Mouse (Mus musculus): ENCODE measurements at regions not wholly inside any gene's neighbourhood (a gene's known extent, or its start where the extent isn't known, plus 50 kb on each side); places are given as distances from the start of the nearest gene placed in this dataset.

DNA sequence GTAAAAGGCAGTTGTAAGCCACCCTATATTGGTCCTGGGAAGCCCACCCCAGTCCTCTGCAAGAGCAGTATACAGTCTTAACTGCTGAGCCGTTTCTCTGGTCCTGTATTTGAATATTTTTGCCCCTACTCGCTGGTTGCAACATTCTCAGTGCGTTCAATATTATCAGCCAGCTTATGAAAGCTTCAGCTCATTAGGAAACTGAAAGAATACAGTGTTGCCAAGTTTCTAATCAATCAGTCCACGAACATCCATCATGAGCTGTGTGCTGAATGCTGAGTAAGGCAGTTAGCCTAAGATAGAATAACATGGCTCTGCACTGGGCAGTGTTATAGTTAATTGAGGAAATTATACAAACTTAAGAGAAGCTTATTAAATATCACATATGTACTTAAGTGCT, 148.7 kb downstream of the Tmem26 start:
- Histone ChIP-seq H3K36me3 (ENCODE audit: control insufficient read depth, insufficient read depth, low read length) (no peaks in the 10 kb centered on the region), H3K4me3 (ENCODE audit: low read length) (no peak overlapping the region), H3K27me3 (ENCODE audit: control insufficient read depth, insufficient read depth, low read depth, low read length) (no peaks in the 10 kb centered on the region), H3K9ac (ENCODE audit: low read length) (no peak overlapping the region), H3K4me2 (ENCODE audit: low read depth, low read length) (no peak overlapping the region), H3K4me1 (replicated peaks; ENCODE audit: control insufficient read depth, insufficient read depth, low read length) (no peaks in the 10 kb centered on the region), H3K9me3 (ENCODE audit: control insufficient read depth, low read length) (no peaks in the 10 kb centered on the region), H3K27ac (ENCODE audit: low read length) (no peak overlapping the region)
- 50% methylated on average over 4 of the region's 4 CpGs for WGBS
- 0 out of 2 replicates have a peak, but pooled peaks have one; percentile 26 for ATAC-seq (ENCODE audit: low read depth)

DNA sequence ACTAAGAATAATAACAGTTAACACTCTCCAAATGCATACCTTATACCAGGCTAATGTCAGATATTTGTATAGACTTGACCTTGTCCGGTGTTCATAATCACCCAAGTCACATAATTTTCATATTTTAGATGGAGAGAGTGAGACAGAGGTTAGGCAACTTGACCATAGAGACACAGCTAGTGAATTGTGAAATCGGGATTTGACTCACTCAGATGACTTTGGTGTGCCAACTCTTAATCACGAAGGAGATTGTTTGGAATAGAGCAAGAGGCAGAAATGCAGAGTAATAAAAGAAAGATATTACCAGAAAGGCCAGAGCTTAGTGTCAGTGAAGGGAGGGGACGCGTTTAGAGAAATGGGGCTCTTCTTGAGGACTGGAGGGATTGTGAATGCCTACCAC, 152.2 kb downstream of the Tmem26 start:
- 74% methylated on average over 5 of the region's 5 CpGs for WGBS
- no peak overlapping the region for H3K4me2 ChIP-seq (ENCODE audit: low read depth, low read length)
- H3K9me3 ChIP-seq (ENCODE audit: control insufficient read depth, low read length), result no peaks in the 10 kb centered on the region
- no peak for ATAC-seq (ENCODE audit: low read depth)
- H3K27me3 ChIP-seq (ENCODE audit: control insufficient read depth, insufficient read depth, low read depth, low read length), result no peaks in the 10 kb centered on the region
- H3K36me3 ChIP-seq (ENCODE audit: control insufficient read depth, insufficient read depth, low read length), result no peaks in the 10 kb centered on the region
- no peaks in the 10 kb centered on the region for H3K4me1 ChIP-seq (replicated peaks; ENCODE audit: control insufficient read depth, insufficient read depth, low read length)
- H3K27ac ChIP-seq (ENCODE audit: low read length), result no peak overlapping the region
- no peak overlapping the region for H3K9ac ChIP-seq (ENCODE audit: low read length)
- no peak overlapping the region for H3K4me3 ChIP-seq (ENCODE audit: low read length)

DNA sequence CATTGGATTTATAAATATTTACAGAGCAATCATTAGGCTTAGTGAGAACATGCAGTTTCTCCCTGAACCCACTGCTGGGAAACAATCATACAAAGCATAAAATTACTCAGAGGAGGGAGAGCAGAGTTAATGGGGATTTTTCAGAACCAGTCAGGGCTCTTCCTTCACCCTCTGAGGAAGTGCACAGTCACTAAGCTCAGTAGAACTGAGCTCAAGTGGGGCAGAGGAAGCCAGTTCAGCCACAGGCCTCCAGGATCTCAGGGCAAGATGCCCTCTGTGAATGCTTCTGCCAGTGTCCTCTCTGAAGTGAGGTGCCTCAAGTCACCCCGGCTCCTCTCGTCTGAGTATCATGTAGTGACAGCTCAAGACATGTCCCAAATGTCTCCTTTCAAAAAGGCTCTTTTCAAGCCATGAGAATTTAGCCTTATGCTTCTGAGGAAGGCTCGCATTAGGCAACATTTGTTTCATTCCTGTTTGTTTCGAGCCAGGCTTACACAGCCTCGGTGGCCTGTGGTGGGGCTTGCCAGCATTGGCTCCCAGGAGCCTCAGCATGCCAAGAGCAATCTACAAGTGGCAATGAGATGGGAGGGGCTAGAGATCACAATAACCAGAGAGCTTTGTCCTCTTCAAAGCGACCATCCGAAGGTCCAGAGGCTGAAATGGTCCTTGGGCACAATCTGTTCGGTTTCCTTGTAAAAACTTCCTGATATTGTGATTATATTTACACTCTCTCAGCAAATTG, 169.8 kb downstream of the Tmem26 start:
- Histone ChIP-seq H3K4me1 (replicated peaks; ENCODE audit: control insufficient read depth, insufficient read depth, low read length) (peaks cover 15% of the 10 kb centered on the region), H3K9me3 (ENCODE audit: control insufficient read depth, low read length) (no peaks in the 10 kb centered on the region), H3K36me3 (ENCODE audit: control insufficient read depth, insufficient read depth, low read length) (no peaks in the 10 kb centered on the region), H3K27ac (ENCODE audit: low read length) (peak overlapping the region; percentile 67), H3K9ac (ENCODE audit: low read length) (peak overlapping the region; percentile 27; the same call in 1 of the 2 replicates), H3K4me3 (ENCODE audit: low read length) (no peak overlapping the region), H3K27me3 (ENCODE audit: control insufficient read depth, insufficient read depth, low read depth, low read length) (no peaks in the 10 kb centered on the region), H3K4me2 (ENCODE audit: low read depth, low read length) (no peak overlapping the region)
- WGBS, result 35% methylated on average over 8 of the region's 8 CpGs
- ATAC-seq (ENCODE audit: low read depth), result peak; percentile 62

DNA sequence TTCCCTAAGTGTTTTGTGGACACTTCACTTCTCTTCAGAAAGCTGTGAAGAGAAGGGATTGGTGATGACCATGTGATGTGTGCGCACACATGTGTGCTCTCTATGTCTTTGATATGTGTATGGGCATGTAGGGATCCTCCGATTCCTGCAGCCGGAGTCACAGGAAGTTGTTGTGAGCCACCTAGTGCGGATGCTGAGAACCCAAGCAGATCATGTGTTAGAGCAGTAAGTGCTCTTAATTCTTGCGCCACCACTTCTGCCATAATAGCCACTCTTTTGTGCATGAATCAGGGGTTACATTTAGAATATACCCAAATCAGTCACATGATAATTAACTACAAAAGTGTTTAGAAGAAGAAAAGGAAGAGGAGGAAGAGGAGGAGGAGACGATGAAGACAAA, 170.7 kb downstream of the Tmem26 start:
- H3K9ac ChIP-seq (ENCODE audit: low read length), result no peak overlapping the region
- H3K4me2 ChIP-seq (ENCODE audit: low read depth, low read length), result no peak overlapping the region
- no peaks in the 10 kb centered on the region for H3K9me3 ChIP-seq (ENCODE audit: control insufficient read depth, low read length)
- no peaks in the 10 kb centered on the region for H3K36me3 ChIP-seq (ENCODE audit: control insufficient read depth, insufficient read depth, low read length)
- 84% methylated on average over 6 of the region's 6 CpGs for WGBS
- H3K27ac ChIP-seq (ENCODE audit: low read length), result no peak overlapping the region
- no peak overlapping the region for H3K4me3 ChIP-seq (ENCODE audit: low read length)
- no peaks in the 10 kb centered on the region for H3K27me3 ChIP-seq (ENCODE audit: control insufficient read depth, insufficient read depth, low read depth, low read length)
- peaks cover 15% of the 10 kb centered on the region for H3K4me1 ChIP-seq (replicated peaks; ENCODE audit: control insufficient read depth, insufficient read depth, low read length)
- ATAC-seq (ENCODE audit: low read depth), result no peak

DNA sequence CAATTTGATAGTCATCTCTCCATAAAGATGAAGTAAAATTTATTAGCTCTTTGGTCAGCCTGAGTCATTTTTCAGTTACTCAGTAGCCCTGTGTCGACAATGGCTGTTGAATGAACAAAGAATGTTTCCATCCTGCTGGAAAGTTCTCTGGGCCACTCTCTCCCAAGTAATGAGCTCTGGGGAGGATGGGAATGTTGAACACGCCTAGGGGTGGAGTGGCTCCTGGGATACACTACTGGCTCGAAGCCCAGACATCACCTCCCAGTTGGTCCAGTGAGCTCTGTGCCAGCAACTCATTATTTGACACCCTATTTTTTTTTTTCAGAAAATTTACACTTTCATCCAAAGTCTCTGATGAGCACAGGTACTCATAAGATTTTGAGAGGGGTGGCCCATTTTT, 174.1 kb downstream of the Tmem26 start:
- ATAC-seq (ENCODE audit: low read depth), result peak; percentile 78; the same call in 1 of the 2 replicates
- Histone ChIP-seq H3K36me3 (ENCODE audit: control insufficient read depth, insufficient read depth, low read length) (no peaks in the 10 kb centered on the region), H3K27me3 (ENCODE audit: control insufficient read depth, insufficient read depth, low read depth, low read length) (no peaks in the 10 kb centered on the region), H3K4me3 (ENCODE audit: low read length) (no peak overlapping the region), H3K9me3 (ENCODE audit: control insufficient read depth, low read length) (no peaks in the 10 kb centered on the region), H3K9ac (ENCODE audit: low read length) (no peak overlapping the region), H3K4me1 (replicated peaks; ENCODE audit: control insufficient read depth, insufficient read depth, low read length) (peaks cover 15% of the 10 kb centered on the region), H3K4me2 (ENCODE audit: low read depth, low read length) (no peak overlapping the region), H3K27ac (ENCODE audit: low read length) (no peak overlapping the region)
- 30% methylated on average over 3 of the region's 3 CpGs for WGBS

DNA sequence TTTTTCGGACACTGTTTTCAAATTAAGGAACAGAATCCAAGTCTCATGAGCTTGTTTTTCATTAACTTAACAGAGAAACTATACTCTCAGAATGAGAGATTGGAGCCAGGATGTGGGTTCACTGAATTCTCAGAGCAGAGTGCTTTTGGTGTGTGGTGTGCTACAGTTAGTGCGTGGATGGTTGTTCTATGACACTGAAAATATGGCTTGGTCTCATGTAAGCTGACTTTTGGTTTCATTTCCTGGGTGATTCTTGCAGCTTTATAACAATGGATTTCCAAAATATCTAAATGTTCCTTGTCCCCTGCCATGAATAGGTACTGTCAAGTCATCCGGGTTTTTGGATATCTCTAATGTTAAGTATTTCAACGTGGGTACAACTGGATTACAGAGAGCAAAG, 177.7 kb downstream of the Tmem26 start:
- H3K36me3 ChIP-seq (ENCODE audit: control insufficient read depth, insufficient read depth, low read length), result no peaks in the 10 kb centered on the region
- WGBS, result 68% methylated on average over 4 of the region's 4 CpGs
- H3K4me2 ChIP-seq (ENCODE audit: low read depth, low read length), result no peak overlapping the region
- peaks cover 5% of the 10 kb centered on the region for H3K4me1 ChIP-seq (replicated peaks; ENCODE audit: control insufficient read depth, insufficient read depth, low read length)
- H3K9ac ChIP-seq (ENCODE audit: low read length), result no peak overlapping the region
- no peaks in the 10 kb centered on the region for H3K27me3 ChIP-seq (ENCODE audit: control insufficient read depth, insufficient read depth, low read depth, low read length)
- H3K4me3 ChIP-seq (ENCODE audit: low read length), result no peak overlapping the region
- no peaks in the 10 kb centered on the region for H3K9me3 ChIP-seq (ENCODE audit: control insufficient read depth, low read length)
- no peak overlapping the region for H3K27ac ChIP-seq (ENCODE audit: low read length)
- no peak for ATAC-seq (ENCODE audit: low read depth)

DNA sequence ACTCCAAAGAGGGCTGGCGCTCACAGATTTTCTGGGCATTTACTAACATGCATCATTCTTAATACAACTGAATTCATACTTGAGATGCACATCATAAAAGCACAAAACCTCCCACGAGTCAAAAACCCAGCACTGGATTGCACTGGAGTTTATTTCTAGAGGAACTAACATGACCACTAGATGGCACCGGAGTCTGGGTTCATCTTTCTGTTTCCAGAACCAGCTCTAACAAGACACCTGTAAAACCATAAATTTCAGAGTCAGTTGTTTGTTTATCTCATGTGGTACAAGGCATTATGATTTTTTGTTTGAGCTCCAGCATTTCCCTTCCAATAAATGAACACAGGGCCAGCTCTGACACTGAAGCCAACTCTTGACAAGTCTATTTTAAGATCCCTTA, 179.2 kb downstream of the Tmem26 start:
- Histone ChIP-seq H3K4me1 (replicated peaks; ENCODE audit: control insufficient read depth, insufficient read depth, low read length) (no peaks in the 10 kb centered on the region), H3K9me3 (ENCODE audit: control insufficient read depth, low read length) (no peaks in the 10 kb centered on the region), H3K36me3 (ENCODE audit: control insufficient read depth, insufficient read depth, low read length) (no peaks in the 10 kb centered on the region), H3K27me3 (ENCODE audit: control insufficient read depth, insufficient read depth, low read depth, low read length) (no peaks in the 10 kb centered on the region), H3K4me3 (ENCODE audit: low read length) (no peak overlapping the region), H3K4me2 (ENCODE audit: low read depth, low read length) (no peak overlapping the region), H3K27ac (ENCODE audit: low read length) (no peak overlapping the region), H3K9ac (ENCODE audit: low read length) (no peak overlapping the region)
- no peak for ATAC-seq (ENCODE audit: low read depth)
- 17% methylated on average over 3 of the region's 3 CpGs for WGBS

DNA sequence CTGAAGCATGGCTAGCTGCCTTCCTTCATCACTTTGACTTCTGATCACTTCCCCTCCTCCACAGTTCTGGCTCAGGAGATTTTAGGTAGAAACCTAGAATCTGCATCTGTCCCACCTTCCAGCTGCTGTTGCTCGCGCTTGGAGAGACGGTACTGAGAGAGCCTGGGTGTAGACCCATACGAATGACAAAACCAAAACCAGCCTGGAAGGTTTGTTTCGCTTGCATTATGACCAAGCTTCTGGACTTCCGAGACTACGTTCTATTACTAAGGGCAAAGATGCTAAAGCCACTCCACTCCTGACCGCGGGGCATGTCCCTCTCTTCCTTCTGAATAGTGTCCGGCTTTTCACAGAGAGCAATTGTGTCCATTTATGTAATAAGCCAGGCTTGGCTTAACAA, 180.9 kb downstream of the Tmem26 start:
- no peak for ATAC-seq (ENCODE audit: low read depth)
- 95% methylated on average over 10 of the region's 10 CpGs for WGBS
- H3K27me3 ChIP-seq (ENCODE audit: control insufficient read depth, insufficient read depth, low read depth, low read length), result no peaks in the 10 kb centered on the region
- no peaks in the 10 kb centered on the region for H3K9me3 ChIP-seq (ENCODE audit: control insufficient read depth, low read length)
- H3K4me2 ChIP-seq (ENCODE audit: low read depth, low read length), result no peak overlapping the region
- no peak overlapping the region for H3K9ac ChIP-seq (ENCODE audit: low read length)
- H3K27ac ChIP-seq (ENCODE audit: low read length), result no peak overlapping the region
- no peaks in the 10 kb centered on the region for H3K36me3 ChIP-seq (ENCODE audit: control insufficient read depth, insufficient read depth, low read length)
- H3K4me3 ChIP-seq (ENCODE audit: low read length), result no peak overlapping the region
- no peaks in the 10 kb centered on the region for H3K4me1 ChIP-seq (replicated peaks; ENCODE audit: control insufficient read depth, insufficient read depth, low read length)

DNA sequence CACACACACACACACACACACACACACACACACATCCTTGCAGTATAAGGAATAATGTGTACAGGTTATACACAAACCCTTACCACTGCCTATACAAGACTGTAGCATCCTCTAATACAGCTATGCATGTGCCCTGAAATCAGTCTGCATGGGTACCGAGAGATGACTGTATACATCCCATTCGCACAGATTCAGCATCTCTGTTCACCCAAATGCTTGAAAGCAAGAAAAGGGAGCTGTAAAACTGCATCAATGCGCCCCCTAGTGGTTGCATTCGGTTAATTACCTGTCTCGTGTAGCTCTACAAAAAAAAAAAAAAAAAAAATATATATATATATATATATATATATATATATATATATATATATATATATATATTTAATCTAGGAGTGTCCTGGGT, 184.8 kb downstream of the Tmem26 start:
- Histone ChIP-seq H3K4me2 (ENCODE audit: low read depth, low read length) (no peak overlapping the region), H3K9me3 (ENCODE audit: control insufficient read depth, low read length) (no peaks in the 10 kb centered on the region), H3K4me3 (ENCODE audit: low read length) (no peak overlapping the region), H3K27me3 (ENCODE audit: control insufficient read depth, insufficient read depth, low read depth, low read length) (no peaks in the 10 kb centered on the region), H3K4me1 (replicated peaks; ENCODE audit: control insufficient read depth, insufficient read depth, low read length) (no peaks in the 10 kb centered on the region), H3K36me3 (ENCODE audit: control insufficient read depth, insufficient read depth, low read length) (no peaks in the 10 kb centered on the region), H3K27ac (ENCODE audit: low read length) (no peak overlapping the region), H3K9ac (ENCODE audit: low read length) (no peak overlapping the region)
- 20% methylated on average over 5 of the region's 5 CpGs for WGBS
- no peak for ATAC-seq (ENCODE audit: low read depth)

DNA sequence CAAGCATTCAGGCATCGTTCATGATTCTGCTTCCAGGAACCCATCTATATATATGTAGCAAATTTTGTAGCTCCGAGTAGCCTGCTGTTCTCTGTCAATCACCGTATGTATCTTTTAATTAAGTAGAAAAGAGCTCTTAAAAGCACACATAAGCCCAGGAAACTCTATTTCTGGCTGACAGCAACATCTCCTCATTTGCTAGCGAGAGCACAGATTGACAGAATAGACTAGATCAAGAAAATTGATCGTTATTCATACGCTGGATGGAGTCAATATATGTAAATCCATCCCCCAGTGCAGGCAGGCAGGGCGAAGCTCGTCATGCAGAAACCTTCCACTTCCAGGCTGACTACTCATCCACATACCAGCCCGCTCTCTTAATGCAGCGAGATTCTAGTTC, 185.6 kb downstream of the Tmem26 start:
- H3K36me3 ChIP-seq (ENCODE audit: control insufficient read depth, insufficient read depth, low read length), result no peaks in the 10 kb centered on the region
- ATAC-seq (ENCODE audit: low read depth), result no peak
- H3K4me2 ChIP-seq (ENCODE audit: low read depth, low read length), result no peak overlapping the region
- H3K27me3 ChIP-seq (ENCODE audit: control insufficient read depth, insufficient read depth, low read depth, low read length), result no peaks in the 10 kb centered on the region
- H3K4me1 ChIP-seq (replicated peaks; ENCODE audit: control insufficient read depth, insufficient read depth, low read length), result no peaks in the 10 kb centered on the region
- no peak overlapping the region for H3K9ac ChIP-seq (ENCODE audit: low read length)
- 73% methylated on average over 10 of the region's 10 CpGs for WGBS
- no peak overlapping the region for H3K4me3 ChIP-seq (ENCODE audit: low read length)
- H3K27ac ChIP-seq (ENCODE audit: low read length), result no peak overlapping the region
- H3K9me3 ChIP-seq (ENCODE audit: control insufficient read depth, low read length), result no peaks in the 10 kb centered on the region
